Mouse (Mus musculus) thymus, postnatal 4 days (tissue): ENCODE measurements around the gene Dbn1.
A peak's percentile ranks its signal among the peaks of the same experiment; 100 is the strongest.

ENCODE experiments used
- DNase-seq: peaks from one replicate; pipeline ENCODE4 v3.0.0; 2021

Gene Dbn1

GRCm38 (mm10) chr13:55487578-55488498 lies at the start of gene Dbn1:
Gene Dbn1, minus strand, starts transcription at chr13:55488111.
- DNase-seq, result no peak

- DNase-seq, result peak; percentile 96
These were observed 48.6 kb upstream of the Dbn1 start, which contains the start of gene Ddx41 for GRCm38 (mm10) chr13:55536194-55537175. Gene Ddx41, minus strand, starts transcription at chr13:55536658.

- no peak for DNase-seq
These were observed 47.9 kb upstream of the Dbn1 start for GRCm38 (mm10) chr13:55535796-55536193.

- no peak for DNase-seq
These were observed 47.3 kb upstream of the Dbn1 start for GRCm38 (mm10) chr13:55535191-55535590.

- no peak for DNase-seq
These were observed 41.4 kb upstream of the Dbn1 start, which contains the start of gene Dok3 for GRCm38 (mm10) chr13:55529198-55529915. Gene Dok3, minus strand, starts transcription at chr13:55529296.

GRCm38 (mm10) chr13:55527834-55528772 lies 40.2 kb upstream of the Dbn1 start:
- DNase-seq, result no peak

GRCm38 (mm10) chr13:55527212-55527611 lies 39.3 kb upstream of the Dbn1 start:
- DNase-seq, result no peak

GRCm38 (mm10) chr13:55525733-55526553 lies 38.0 kb upstream of the Dbn1 start:
- no peak for DNase-seq

- no peak for DNase-seq
These were observed 36.2 kb upstream of the Dbn1 start for GRCm38 (mm10) chr13:55523951-55524600.

- DNase-seq, result no peak
These were observed 35.4 kb upstream of the Dbn1 start for GRCm38 (mm10) chr13:55523278-55523677.

GRCm38 (mm10) chr13:55522730-55523129 lies 34.8 kb upstream of the Dbn1 start:
- DNase-seq, result no peak

- no peak for DNase-seq
These were observed 31.7 kb upstream of the Dbn1 start for GRCm38 (mm10) chr13:55519606-55520005.

GRCm38 (mm10) chr13:55516955-55517354 lies 29.0 kb upstream of the Dbn1 start:
- DNase-seq, result peak; percentile 95

- DNase-seq, result no peak
These were observed 25.9 kb upstream of the Dbn1 start for GRCm38 (mm10) chr13:55513828-55514227.

GRCm38 (mm10) chr13:55513111-55513748 lies 25.3 kb upstream of the Dbn1 start, which contains the start of gene Pdlim7:
Gene Pdlim7, minus strand, starts transcription at chr13:55513676.
- peak; percentile 95 for DNase-seq

GRCm38 (mm10) chr13:55512379-55513031 lies 24.6 kb upstream of the Dbn1 start:
- peak; percentile 46 for DNase-seq

GRCm38 (mm10) chr13:55511492-55511861 lies 23.6 kb upstream of the Dbn1 start:
- DNase-seq, result no peak

GRCm38 (mm10) chr13:55510668-55511491 lies 23.0 kb upstream of the Dbn1 start:
- DNase-seq, result peak; percentile 35
